Mouse (Mus musculus) brain, embryonic 18.5 days (tissue): ENCODE measurements around the gene Rbm46.

Experiments used
- DNase-seq: peaks from one replicate; pipeline ENCODE4 v3.0.0-alpha.2; 2012; ENCODE audit warnings: low read depth, low spot score

Rbm46 gene

DNA sequence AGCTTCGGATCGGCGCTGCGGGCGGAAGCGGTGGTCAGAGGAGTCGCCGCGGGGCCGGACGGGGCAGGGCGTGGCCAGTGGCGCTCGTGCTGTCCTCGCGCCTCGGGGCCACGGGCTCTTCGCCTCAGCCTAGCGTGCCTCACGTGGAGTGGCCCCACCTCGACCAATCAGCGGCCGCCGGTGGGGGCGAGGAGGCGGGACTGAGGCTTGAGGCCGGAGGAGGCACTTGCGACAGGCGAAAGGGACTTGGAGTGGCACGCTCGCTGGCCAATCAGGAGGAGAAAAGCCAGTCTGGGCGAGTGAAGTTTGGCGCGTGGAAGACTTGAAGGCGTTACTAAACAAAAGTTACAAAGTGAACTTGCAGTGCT is at the start of gene Rbm46:
Gene Rbm46, minus strand, starts transcription at position 112 of the 368 bp plus-strand sequence.
- DNase-seq: peak; percentile 51

DNA sequence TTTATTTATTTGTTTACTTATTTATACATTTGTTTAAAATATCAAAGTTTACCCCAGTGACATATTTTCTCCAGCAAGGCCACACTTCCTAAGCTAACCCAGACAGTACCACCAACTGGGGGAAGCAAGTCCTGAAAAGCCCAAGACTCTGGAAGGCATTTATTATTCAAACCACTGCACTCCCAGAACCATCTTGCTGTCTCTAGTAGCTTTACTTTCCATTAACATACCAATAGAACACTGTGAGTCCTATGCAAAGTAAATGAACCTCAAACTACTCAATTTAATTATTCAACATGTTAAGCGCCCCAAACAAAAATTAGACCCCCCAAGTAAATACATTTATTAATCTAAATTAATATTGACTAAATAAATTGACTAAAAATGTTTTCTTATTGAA is 39.3 kb upstream of the Rbm46 start:
- no peak for DNase-seq

DNA sequence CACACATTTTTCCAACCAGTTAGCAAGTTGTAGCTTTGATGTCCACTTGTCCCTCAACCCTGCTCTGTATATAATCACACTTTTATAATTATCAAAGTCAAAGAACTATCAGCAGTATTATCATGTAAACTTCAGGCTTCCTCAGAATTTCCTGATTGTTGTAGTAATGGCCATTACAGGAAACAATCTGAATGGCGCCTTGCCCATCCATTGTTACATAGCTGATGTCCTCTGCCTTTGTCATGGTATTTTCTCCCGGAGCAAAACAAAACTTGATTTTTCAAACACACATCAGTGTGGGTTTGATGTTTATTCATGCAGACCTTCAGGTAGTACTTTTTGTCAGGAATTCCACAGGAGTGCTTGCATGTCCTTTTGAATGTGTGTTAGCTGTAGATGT is 32.4 kb upstream of the Rbm46 start:
- no peak for DNase-seq

DNA sequence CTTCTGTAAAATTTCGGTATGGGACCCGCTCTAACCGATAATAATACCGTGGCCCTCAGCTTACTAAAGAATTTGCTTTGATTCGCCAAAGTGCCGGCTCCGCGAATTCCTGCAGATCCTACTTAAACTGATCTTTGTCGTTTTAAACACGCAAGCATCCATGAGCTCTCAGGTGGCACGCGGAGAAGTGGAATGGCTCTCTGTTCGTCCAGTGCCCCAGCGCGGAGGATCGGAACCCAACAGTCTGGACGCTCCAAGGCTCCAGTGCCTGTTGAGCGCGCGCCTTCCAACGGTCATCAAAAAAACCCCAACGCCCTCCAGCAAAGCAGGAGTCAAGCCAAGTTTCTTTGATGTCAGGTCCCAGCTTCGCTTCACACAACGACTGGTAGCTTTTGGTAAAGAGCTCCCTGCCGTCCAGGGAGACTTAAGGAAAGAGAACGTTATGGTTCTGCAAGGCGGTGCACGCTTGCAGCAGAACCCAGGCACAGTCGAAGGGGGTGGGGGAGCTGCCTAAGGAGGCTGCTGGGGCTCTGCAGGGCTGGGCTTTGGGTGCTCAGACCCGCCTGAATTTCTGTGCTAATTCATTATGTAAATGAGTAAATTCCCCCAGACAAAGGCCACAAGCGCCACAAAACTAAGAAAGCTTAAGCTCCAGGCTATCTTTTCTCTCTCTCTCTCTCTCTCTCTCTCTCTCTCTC is 28.1 kb upstream of the Rbm46 start:
- no peak for DNase-seq

DNA sequence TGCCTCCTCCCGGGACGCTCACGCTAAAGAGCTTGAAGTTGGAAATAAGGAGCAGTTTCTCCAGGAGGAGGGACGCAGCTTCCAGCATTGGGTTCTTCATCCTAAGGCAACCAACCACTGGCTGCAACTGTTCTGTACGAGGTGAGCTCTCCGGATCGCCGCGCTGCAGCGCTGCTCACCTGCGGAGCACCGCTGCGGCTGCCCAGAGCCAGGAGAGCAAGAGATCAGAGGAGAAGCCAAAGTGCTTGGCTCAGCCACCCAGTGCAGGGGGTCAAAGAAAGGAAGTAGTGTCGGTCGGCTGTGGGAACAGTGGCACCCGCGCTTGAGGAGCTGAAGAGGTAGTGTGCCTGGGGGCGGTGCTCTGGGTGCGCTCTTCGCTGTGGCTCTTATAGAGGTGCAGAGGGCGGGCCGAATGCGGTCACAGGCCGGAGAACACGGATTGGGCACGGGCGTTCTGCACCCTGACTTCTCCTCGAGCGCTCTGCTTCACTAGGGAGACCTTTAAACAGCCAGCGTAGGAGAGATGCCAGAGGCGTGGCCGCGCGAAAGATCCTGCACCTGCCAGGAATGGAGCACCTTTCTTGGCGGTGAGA is 27.4 kb upstream of the Rbm46 start, which contains the start of gene Lrat:
Gene Lrat, minus strand, starts transcription at position 361 of the 593 bp plus-strand sequence.
- DNase-seq: no peak

DNA sequence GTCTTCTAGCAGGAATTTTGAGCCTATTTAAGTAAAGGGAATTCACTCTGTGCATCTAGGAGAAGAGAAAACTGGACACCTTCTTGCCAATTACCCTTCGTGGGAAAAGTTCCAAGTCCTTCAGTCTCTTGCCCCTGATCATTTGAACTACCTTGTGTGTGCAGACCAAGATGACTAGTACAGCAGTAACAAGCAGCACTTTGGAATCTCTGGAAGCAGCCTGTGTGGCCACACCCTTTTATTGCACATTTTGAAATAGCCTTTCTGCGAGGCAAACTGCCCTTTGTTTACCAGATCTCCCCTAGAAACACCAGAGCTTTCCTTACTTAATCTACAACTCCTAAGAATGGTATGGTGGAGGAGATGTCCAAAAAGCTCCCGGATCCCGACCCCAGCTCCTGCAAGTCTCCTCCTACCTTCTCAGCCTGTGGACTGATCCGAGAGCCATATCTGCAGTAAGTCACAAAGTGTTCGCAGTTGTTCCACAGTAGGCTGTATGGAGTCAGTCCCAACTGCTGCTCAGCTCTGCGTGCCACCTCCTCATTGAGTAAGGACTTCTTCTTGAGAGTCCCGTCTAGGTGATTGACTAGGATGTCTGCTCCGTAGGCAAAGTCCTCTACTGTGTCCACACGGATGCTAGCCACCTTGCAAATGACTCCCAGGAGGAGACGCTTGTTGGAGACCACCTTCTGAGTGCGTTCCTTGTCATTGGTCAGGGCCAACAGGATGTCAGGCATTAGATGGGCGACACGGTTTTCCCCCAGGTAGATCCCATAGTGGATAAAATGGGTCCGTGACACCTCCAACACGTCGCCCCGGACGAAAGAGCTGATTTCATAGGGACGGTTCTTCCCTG is 26.7 kb upstream of the Rbm46 start:
- DNase-seq: no peak

DNA sequence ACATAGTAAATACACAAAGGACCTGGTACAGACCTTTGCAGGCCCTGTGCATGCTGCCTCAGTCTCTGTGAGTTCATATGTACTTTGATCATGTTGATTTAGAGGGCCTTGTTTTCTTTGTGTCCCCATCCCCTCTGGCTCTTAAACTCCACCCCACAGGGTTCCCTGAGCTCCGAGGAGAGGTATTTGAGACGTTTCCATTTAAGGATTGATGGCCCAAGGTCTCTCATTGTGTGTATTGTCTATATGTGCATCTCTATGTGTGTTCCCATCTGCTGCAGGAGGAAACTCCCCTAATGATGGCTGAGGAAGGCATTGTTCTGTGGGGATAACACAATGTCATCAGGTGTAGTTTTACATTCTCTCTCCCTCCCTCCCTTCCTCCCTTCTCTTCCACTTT is 12.6 kb upstream of the Rbm46 start:
- no peak for DNase-seq

DNA sequence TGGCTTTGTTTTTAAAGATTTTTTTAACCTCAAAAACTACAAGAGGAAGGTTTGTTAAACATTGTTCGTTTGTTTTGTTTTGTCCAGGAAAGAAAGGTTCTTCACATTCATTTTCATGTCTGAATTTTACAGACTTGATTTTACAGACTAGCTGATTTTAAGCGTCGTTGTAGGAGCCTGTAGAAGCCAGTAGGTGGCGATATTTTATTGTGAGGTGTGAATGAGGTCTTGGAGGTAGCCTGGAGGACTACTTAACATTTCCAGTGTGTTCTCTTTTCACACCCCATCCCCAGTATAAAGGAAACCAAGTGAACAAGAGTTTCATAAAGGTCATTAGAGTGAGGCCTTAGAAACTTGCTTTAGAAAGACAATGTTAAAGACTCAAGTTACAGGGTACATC is 975 bp upstream of the Rbm46 start:
- no peak for DNase-seq

DNA sequence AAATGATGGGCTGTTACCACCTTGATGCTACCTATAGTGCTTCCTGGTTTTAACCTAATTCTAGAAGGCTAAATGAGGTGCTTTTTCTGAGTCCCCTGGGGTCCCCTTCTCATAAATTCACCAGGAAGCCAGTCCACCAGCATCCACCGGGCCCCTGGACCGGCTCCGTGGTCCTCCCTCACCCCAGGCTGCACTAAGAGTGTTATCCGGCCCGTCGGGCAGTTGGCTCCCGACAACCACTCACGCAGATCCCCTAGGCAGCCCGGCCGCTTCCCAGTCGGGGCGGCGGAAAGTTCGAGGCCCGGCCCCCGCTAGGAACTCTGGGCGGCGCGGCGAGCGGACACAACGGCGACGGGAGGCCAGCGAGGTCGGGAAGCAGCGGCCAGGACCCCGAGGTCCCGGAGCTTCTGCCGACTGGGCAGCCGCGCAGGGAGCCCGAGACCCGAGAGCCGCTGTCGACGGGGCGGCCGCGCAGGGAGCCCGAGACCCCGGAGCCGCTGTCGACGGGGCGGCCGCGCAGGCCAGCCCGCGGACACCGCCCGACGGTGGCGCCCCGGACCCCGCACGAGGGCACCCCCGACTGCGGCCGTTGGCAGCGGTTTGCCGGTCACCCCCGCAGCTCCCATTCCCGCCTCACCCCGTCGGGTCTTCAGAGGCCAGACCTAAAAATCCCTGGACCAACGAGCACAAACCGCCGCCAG is 462 bp downstream of the Rbm46 start:
- DNase-seq: no peak

DNA sequence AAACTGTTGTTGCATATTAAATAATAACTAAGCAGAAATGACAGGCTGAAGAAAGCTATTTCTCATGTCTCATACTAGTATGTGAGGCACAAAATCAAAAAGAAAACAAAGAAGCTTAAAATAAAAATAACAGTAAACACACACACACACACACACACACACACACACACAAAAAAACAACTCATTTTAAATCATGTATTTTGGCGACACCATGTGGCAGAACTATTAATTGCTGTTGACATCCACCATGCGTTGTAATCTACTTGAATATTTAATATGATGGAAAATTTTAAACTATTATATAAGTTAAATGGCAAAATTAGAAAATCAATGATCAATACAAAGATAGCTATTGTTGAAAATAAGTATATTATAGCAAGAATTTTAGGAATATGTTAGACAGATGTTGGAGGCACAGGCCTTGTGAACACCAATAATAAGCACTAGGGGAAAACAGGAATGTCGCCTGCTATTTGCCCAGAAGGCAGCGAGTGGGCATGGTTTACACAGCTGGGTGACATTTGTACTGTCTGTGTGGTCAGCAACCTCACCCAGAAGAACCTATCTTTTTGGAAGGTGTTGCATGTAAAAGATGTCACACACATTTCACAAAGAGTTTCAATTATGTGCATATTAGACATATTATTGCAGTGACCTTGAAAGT is 18.7 kb downstream of the Rbm46 start:
- no peak for DNase-seq

DNA sequence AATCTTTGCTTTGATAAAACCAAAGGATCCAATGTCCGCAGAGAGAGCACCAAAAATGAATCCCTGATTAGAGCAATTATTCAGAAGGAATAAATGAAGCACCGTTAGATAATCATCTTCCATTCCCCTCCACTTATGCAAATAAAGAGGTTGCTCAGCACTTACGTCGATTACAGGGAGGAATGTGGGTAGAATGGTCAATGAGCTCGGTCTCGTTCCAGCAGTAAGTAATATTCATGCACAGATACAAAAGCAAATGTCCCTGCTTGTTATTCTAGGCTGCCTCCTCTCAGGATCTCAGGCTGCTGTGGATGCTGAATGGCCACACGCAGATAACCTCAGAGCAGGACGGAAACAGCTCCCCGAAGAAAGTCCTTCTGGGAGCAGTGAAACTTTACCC is 51.1 kb downstream of the Rbm46 start:
- no peak for DNase-seq

DNA sequence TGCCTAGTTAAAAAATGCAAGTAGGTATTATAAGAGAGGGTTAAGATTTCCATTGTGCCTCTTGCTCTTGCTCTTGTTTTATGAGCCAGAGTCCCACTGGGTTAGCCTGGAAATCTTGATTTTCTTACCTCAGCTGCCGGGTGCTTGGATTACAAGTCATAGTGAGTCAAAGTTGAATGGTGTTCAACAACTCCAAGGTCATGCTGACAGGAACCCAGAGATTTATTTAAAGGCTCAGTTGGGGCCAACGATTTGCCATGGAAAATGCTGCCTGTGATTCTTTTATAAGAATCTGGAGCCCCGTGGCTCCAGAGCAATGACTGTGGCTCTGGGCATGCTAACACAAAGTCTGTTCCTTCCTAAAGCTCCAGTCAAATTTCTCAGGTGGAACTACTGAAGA is 64.4 kb downstream of the Rbm46 start:
- no peak for DNase-seq

DNA sequence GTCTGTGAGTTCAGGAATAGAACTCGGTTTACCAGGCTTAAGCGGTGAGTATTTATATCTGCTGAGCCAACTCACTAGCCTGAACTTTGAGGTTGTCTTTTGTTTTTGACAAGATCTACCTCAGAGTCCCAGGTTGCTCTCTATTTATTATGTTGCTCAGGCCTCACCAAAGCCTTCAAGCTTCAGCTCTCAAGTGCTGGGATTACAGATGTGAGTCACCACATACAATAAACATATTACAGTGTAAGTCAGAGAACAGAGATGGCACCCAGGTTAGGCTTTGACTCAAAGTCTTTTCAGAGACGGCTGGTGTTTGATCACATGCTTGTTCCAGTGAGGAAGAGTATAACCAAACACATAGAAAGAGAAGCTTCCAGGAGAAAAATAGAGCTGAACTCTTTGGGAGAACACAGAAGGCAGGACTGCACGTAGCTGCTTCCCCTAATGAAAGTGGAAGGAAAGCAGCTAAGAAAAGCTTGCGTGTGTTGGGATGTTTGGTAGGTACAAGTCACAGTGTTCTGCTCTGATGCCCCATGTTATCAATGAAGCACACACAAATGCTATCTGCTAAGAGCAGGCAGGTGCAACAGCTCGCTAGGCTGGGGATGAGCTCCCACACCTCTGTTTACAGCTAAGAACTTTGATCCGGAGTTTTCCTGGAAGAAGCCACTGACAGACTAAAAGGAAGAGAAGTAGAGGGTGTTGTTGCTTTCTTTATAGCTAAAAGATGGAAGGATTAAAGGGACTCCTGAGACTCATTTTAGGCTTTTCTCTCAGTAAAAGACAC is 65.8 kb downstream of the Rbm46 start:
- no peak for DNase-seq

DNA sequence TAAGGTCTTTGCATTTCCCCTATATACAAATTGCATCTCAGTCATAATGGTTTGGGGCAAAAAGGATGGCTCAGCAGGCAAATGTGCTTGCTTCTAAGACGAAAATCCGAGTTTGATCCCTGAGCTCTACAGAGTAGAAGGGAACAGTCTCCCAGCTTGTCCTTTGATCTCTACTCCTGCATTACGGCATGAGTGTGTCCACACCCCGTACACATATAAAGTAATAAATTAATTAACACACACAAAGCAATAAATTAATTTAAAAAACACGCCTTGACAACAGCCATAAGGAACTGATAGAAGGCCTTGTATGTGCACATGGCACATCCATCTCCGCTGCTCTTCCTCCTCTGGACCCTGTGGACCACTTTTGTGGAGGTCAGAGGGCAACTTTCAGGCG is 66.5 kb downstream of the Rbm46 start:
- no peak for DNase-seq

DNA sequence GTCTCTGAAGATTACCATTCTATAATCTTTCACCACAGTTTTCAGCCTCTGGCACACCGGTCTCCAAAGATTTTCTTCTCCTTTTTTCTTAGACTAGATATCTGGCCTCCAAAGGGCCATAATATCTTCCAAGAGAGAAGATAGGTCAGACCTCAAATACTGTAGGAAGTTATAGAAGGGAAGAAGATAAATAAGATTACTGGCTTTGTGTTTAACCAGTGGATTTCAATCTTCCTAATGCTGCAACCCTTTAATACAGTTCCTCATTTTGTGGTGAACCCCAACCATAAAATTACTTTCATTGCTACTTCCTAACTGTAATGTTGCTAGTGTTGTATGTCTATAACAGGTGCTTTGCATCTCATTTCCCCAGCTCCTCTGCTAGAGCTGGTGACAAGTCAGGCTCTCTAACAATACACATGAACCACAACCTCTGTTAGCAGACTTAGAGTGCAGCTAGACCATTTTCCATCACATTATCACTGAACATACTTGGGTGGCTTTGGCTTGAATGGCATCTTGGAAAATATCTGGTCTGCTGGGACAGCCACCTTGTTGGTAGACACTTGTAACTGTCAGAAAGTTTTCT is 67.9 kb downstream of the Rbm46 start:
- no peak for DNase-seq

DNA sequence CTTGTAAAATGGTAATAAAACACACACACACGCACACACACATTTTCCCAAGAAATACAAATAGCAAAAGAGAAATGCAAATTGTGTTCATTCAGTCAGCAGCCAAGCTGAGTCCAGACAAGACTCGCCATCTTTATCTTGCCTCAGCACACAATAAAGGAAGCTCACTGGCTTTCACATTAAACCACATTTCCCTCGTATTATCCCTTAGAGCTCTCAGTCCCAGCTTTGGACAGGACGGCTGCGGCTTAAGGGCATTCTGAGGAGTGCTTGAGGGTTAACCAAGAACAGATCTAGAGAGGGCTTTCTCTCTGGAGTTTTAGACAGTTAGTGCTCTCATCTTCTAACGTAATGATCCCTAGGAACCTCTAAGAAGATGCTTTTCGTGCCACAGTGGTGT is 71.0 kb downstream of the Rbm46 start:
- DNase-seq: no peak

DNA sequence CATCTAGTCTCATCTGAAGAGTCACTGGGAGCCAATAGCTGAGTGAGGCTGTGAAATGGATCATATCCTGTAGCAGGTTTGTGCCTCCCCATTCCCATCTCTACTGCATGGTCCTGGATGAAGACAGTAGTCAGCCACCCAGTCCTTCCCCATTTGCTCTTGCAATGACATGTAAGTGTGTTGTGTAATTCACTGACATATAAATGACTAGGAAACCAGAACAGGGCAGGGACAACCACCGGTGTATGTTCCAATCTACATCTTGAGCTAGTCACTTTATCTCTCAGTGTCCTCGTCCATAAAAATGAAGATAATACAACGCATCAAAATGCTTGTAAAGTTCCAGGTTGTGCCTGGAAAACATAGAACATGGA is 75.8 kb downstream of the Rbm46 start:
- DNase-seq: no peak

DNA sequence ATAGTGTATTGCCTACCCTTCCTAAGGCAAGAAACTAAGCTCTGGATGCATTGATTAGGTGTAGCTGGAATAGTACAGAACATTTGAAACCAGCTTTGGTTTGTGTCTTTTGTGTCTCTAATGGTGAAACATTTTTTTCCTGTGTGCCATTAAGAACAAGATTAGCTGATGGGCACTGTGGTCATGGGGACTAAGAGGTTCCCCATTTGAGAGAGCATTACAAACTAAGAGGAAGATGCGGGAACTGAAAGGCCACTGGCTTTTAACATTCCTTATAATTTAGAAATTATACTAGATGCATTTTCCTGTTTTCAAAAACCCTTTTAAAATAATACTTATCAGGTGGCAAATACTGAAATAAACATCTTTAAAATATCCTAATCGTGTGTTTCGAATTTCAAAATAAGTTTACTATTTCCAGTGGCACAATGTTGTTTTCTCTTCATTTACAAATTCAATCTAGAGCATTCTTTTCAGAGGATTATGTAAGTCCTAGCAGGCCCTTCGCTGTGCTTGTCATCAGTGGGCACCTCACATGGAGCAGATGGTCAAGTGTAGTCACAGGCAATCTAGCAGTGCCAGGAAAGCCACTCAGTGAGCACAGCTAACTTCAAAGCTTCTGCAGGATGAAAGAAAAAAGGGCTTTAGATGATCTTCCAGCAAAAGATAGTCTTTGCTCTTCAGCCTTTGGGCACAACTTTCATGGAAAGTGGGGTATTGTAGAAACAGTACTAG is 76.4 kb downstream of the Rbm46 start:
- DNase-seq: no peak

DNA sequence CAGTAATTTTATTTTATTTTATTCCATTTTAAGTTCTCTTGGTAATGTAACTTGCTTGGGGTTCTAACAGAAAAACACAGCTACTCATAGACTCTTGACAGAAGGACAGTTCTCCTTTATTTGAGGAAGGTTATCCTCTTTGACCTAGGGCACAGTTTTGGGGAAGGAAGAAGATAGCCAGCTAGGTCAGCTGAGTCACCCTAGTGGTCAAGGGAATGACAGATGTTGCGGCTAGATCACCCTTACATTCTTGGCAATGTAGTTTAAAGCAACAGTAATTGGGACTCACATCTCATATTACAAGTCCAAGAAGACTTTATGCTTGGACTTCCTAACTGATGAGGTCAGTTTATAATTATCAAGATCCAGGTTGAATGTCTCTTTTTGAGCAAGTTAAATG is 82.6 kb downstream of the Rbm46 start:
- DNase-seq: no peak

DNA sequence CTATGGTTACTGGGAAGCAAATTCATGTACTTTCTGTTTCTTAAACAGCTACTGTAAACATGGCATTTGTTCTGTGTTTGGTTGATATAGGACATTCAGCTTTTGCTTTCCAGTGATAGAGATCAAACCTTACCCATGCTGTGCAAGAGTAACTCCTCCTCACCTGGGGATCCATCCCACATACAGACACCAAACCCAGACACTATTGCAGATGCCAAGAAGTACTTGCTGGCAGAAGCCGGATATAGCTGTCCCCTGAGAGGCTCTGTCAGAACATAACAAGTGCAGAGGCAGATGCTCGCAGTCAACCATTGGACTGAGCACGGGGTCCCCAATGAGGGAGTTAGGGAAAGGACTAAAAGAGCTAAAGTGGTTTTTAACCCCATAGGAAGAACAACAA is 84.6 kb downstream of the Rbm46 start:
- DNase-seq: no peak
